Mouse (Mus musculus) embryonic stem cell, embryonic (primary cell): ENCODE results near the gene Spns3.

ENCODE experiments used
- CTCF ChIA-PET, 4 experiments: fragments of 300-600 bp in 2 of 4; fragments of 350-600 bp in 2 of 4; sonication (Branson Sonifier 250); formaldehyde crosslinking; loops; one replicate each; lab custom pipeline; 2022; ENCODE audit warnings: inconsistent platforms in 2 of 4; lab: Charles Lee
- POLR2A ChIA-PET, 4 experiments: fragments of 300-600 bp in 2 of 4; fragments of 350-600 bp in 2 of 4; sonication (Branson Sonifier 250); formaldehyde crosslinking; loops; one replicate each; lab custom pipeline; 2022; ENCODE audit warnings: antibody characterized with exemption in 4 of 4, inconsistent platforms in 1 of 4; lab: Charles Lee

Gene Spns3

DNA sequence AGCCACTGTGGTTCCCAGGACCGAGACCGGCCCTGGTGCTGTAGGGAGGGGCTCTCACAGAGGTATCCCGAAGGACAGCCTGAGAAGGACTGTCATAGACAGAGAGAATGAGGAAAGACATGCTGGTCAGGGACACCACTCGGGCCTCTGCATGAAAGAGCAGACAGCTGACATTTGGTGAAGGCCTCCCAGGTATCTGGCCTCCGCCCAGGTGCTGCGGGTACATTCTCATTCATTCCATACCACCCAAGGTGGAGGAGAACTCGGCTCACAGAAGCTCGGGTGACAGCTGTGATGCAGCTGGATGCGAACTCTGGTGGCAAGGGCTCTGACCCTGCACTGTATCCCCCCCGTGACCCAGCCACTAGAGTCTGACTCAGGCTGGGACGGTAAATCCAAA, 64.3 kb downstream of the Spns3 start:
- CTCF ChIA-PET, result no interaction called here
- POLR2A ChIA-PET, result interaction anchor here in 1 of 4 experiments (0.9 to 2.5 kb wide), 2 partner anchors 12 to 33 kb away, joined by 3 to 6 read pairs; no protein-coding TSS in a partner anchor

DNA sequence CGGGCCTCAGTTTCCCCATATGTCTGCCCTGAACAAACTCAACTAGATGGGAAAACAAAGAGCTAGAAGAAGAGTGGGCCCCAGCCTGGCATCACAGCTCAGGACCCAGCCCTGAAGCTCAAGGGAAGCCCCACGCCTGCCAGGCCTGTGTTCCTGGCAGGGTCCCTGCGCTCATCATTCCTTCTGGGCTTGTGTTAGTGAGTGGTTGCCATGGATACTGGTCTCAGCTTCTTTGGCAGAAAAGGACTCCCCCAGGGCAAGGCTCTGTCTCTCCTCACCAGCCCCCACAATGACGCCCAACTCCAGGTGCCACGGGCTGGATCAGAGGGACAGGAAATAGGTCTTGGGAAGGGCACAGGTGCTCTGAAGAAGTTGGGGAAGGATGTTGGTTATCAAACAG, 65.1 kb downstream of the Spns3 start:
- ChIA-PET CTCF (interaction anchor here in 1 of 4 experiments (0.6 kb wide), 1 partner anchor 252 kb away, joined by 6 read pairs; no protein-coding TSS in a partner anchor), POLR2A (interaction anchor here in 1 of 4 experiments (0.9 kb wide), 1 partner anchor 13 kb away, joined by 3 read pairs; no protein-coding TSS in a partner anchor)

DNA sequence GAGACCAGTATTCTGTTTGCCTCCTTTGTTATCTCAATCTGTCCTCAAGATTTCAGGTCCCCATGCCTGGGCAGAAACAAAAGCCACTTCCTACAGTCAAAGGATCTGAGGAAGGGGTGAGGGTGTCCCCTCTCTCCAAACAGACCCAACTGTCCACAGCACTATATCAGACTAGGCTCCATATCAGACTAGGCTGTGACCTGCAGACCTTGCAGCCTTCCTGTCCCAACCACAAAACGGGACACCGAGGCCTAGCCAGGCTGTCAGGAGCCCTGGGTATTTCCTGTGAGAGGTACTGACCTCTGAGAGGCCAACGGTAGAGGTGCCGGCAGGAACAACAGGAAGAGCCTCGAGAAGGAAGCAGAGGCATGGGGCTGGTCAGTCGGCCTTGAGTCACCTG, 65.8 kb downstream of the Spns3 start:
- ChIA-PET POLR2A (no interaction called here), CTCF (interaction anchor here in 1 of 4 experiments (0.6 kb wide), 1 partner anchor 253 kb away, joined by 6 read pairs; no protein-coding TSS in a partner anchor)

DNA sequence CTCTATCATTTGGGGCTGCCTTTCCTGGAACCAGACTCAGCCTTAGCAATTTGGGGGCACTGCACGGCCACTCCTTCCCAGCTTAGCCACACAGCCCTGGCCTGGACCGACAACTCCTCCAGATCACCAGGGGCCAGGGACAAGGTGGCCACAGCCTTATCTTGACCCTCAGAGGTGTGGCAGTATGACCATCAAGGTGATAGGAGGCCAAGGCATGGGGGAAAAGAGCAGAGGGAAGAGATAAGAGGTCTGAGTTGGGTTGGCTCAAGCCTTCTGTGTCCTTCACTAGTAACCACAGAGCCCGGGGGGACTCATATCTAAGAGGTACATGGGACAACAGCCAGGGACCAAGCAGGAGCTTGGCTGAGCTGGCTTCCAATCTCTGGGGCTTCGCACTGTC, 68.4 kb downstream of the Spns3 start:
- CTCF ChIA-PET, result interaction anchor here in 1 of 4 experiments (0.7 kb wide), 1 partner anchor 22 kb away, joined by 3 read pairs; no protein-coding TSS in a partner anchor
- POLR2A ChIA-PET, result interaction anchor here in 1 of 4 experiments (1.3 to 1.6 kb wide), 2 partner anchors 15 to 27 kb away, joined by 3 read pairs; no protein-coding TSS in a partner anchor

DNA sequence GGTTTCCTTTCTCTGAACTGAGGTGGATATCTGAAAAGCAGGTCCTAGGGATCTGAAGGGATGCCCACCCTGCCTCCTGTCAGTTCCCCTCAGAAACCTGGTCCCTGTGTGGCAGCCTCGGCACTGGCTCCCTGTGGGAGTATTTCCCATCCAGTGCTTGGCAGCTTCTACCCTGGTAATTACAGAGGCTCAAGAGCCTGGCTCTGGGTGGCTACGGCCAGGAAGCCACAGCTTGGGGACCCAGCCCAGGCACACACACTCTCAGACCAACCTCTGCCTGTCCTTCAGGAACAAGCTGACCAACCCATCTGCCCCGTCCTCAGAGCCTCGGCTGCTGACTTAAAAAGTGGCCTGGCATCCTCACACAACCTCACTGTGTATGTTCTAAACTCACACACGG, 69.0 kb downstream of the Spns3 start:
- ChIA-PET CTCF (interaction anchor here in 3 of 4 experiments (0.6 to 1.4 kb wide), 3 partner anchors 9 to 139 kb away, joined by 3 to 6 read pairs (median 3); partner anchors contain the start of gene Spns2 (in 1 of the 3)), POLR2A (interaction anchor here in 2 of 4 experiments (0.9 to 1.7 kb wide), 6 partner anchors 8 to 29 kb away, joined by 3 to 7 read pairs (median 4); partner anchors contain the start of gene Spns2 (in 1 of the 2))

DNA sequence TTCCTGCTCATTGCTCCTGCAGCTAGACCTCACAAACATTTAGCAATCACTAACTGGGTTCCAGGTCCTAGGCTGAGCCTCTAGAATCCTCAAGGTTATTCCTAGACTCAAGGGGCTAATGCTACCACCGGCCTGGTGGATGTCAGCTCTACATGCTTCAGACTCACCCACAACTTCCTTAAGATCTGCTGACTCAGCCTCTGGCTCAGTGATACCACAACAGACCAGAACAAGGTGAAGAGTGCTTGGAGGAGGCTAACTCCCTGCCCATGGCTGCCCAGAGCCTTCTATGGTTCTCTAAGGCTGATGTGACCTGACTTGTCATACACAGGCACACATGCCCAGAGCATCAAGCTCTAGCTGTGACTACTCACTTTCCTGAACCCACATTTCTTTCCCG, 70.8 kb downstream of the Spns3 start:
- POLR2A ChIA-PET, result interaction anchor here in 1 of 4 experiments (2.4 kb wide), 1 partner anchor 9 kb away, joined by 6 read pairs; no protein-coding TSS in a partner anchor
- CTCF ChIA-PET, result no interaction called here

DNA sequence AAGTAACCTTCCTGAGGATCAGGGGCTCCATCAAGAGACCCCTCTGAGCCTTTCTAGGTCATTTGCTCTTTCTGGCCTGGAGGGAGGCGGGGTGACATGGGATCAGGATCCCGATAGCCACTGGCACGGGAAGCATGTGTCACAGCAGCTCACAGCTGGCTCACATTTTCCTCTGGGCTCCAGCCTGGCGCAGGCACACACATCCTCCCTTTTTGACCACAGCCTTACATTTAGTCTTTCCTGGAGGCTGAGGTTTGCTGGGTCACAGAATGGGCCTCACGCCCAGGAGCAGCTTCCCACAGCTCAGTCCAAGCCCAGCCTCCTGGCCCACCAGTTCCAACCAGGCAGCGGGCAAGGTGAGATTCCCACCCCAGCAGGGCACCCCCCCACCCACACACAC, 72.1 kb downstream of the Spns3 start:
- ChIA-PET CTCF (interaction anchor here in 1 of 4 experiments (0.8 kb wide), 1 partner anchor 31 kb away, joined by 3 read pairs; no protein-coding TSS in a partner anchor), POLR2A (interaction anchor here in 3 of 4 experiments (0.6 to 3.0 kb wide), 6 partner anchors 11 to 160 kb away, joined by 3 to 16 read pairs (median 4); partner anchors contain the start of gene Spns2 (in 1 of the 3))

DNA sequence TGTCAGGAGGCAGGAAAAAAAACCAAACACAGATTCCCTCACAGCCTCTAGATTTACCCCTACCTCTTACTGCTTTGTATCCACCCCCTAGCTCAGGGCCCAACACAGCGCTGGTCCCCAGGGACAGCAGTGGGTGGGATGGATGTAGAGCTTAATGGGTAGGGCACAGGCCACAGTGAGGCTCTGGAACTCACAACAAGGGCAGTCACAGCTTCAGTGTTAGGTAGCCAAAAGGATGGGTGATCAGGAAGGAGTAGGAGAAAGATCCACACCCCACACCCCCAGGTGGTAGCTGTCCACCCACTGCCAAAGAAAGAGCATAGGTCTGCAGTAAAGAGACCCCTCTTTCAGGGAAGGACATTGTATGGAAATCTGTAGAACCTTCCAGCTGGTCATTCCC, 72.7 kb downstream of the Spns3 start:
- ChIA-PET POLR2A (interaction anchor here in 2 of 4 experiments (0.7 to 3.0 kb wide), 5 partner anchors 10 to 59 kb away, joined by 3 to 16 read pairs (median 6); partner anchors contain the start of gene Spns2 (in 1 of the 2)), CTCF (interaction anchor here in 1 of 4 experiments (0.8 kb wide), 1 partner anchor 30 kb away, joined by 3 read pairs; no protein-coding TSS in a partner anchor)

DNA sequence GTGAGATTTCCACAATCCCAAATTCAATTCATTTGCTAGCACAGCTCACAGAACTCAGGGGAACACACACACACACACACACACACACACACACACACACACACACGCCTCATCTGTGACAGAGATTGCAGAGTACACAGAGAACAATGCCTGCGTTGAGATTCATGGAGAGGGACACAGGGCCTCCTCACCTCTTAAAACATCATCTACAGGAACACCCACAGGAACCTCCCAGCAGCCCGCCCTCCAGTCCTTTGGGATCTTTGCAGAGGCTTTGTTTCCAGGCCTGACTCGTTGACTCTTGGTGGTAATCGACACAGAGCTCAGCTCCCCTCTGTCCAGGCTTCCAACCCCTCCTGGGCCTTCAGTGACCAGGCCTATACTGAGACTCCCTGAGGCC, 73.1 kb downstream of the Spns3 start:
- ChIA-PET POLR2A (interaction anchor here in 2 of 4 experiments (0.7 to 3.0 kb wide), 6 partner anchors 10 to 59 kb away, joined by 3 to 16 read pairs (median 6); partner anchors contain the start of gene Spns2 (in 1 of the 2)), CTCF (interaction anchor here in 2 of 4 experiments (0.6 kb wide), 2 partner anchors 137 to 582 kb away, joined by 3 to 6 read pairs; no protein-coding TSS in a partner anchor)

DNA sequence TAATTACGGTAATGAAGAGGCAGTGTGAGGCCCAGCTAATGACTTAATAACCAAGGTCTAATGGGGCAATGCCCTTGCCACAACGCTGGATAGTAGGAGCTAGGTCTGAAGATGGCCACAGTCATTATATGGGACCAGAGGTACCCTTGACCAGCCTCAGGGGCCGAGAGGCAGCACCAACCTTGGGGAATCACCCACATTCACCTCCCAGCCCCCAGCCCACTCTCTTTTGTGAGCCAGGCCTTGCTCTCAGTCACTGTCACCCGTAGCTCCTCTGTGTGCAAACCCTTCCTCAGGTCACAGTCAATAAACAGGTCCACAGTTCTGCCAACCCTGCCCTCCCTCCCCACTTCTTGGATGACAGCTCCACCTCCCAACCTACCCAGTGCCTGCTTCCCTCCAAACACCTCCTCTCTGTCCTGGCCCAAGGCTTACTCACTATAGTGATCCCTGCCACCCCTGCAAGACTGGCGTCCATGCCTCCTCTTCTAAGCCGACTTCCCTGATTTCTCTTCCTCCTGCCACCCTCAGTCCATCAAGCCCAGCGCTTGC, 74.2 kb downstream of the Spns3 start:
- CTCF ChIA-PET, result interaction anchor here in 1 of 4 experiments (1.1 kb wide), 1 partner anchor 17 kb away, joined by 3 read pairs; no protein-coding TSS in a partner anchor
- POLR2A ChIA-PET, result interaction anchor here in 2 of 4 experiments (0.6 to 3.0 kb wide), 5 partner anchors 9 to 93 kb away, joined by 3 to 16 read pairs (median 6); partner anchors contain the start of gene Spns2 (in 1 of the 2)

DNA sequence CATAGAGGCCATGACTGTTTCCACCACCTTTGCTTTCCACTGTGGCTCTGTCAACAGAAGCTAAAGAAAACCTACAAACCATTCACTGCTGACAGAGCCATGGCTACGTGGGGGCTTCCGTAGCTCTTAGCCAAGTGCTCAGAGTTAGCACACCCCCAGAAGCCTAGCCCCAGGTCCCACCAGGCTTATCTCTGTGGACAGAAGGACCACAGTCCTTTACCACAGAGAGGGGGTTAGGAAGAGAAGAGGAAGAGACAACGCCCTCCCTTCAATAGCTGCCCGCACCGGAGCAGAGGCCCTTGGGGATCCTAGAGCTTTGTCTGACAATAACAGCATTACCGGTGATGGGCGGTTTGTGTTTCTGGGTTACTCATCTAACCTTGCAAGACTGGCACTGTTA, 74.9 kb downstream of the Spns3 start:
- CTCF ChIA-PET, result no interaction called here

DNA sequence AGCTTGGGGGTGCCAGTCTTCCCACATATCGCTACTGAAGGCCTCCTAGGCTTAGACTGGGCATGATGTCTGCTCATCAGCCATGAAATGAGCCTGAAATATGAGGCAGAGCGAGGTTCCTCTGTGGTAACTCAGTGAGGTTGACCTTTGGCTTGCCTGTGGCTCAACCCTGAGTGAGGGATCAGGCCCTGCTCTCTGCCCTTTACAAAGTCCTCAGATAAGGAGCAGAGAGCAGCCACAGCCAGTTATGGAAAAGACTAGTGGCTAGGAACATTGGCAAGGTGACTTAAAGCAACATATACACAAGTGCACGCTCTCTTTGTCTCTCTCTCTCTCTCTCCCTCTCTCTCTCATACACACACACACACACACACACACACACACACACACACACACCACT, 75.4 kb downstream of the Spns3 start:
- ChIA-PET POLR2A (interaction anchor here in 2 of 4 experiments (0.7 to 1.2 kb wide), 3 partner anchors 35 to 67 kb away, joined by 3 to 5 read pairs (median 3); no protein-coding TSS in a partner anchor), CTCF (no interaction called here)

More for the DNA sequence above, 74.9 kb downstream of the Spns3 start:
- POLR2A ChIA-PET, result interaction anchor here in 3 of 4 experiments (0.6 to 1.9 kb wide), 5 partner anchors 22 to 92 kb away, joined by 3 to 10 read pairs (median 3); no protein-coding TSS in a partner anchor

DNA sequence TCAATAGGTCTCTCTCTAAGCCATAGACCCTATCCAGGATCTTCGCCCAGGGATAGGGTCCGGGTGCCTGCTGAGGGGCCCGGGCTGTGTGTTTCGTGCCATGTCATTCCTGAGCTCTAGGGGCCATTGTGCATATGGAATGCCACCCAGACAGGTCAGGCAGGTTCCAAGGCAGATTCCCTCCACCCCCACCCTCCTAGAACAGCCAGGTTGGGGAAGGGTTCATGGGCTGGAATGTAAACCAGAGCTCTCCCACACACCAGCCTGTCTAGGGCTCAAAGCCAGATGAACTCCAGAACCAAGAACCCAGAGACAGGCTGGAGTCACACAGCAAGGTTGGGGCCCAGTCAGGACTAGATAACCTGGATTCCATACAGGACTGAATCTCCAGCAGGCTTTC, 76.8 kb downstream of the Spns3 start:
- POLR2A ChIA-PET, result interaction anchor here in 2 of 4 experiments (0.7 to 1.0 kb wide), 4 partner anchors 9 to 374 kb away, joined by 3 to 4 read pairs (median 4); no protein-coding TSS in a partner anchor

DNA sequence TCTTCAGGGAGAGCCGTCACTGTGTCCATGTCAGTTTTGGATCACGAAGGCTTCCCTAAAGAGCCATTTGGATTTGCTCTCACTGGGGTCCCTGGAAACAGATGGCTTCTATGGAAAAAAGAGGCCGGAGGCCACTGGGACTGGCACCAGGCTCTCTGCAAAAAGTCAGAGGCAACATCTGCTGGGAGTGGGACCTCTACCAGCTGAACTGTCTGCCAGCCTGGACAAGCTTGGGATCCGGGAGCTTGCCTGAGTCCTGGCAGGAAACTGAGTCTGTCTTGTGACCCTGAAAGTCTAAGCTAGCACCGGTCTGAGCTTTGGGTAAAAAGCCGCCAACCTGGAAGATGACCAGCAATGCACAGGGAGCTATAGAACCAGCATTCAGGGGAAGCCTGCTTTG, 78.9 kb downstream of the Spns3 start:
- POLR2A ChIA-PET, result interaction anchor here in 3 of 4 experiments (0.5 to 2.8 kb wide), 8 partner anchors 8 to 115 kb away, joined by 3 to 8 read pairs (median 3); partner anchors contain the start of gene Spns2 (in 1 of the 3)
- CTCF ChIA-PET, result interaction anchor here in 2 of 4 experiments (0.8 to 1.6 kb wide), 2 partner anchors 24 to 82 kb away, joined by 5 read pairs; no protein-coding TSS in a partner anchor

More for the DNA sequence above, 76.8 kb downstream of the Spns3 start:
- CTCF ChIA-PET, result no interaction called here

DNA sequence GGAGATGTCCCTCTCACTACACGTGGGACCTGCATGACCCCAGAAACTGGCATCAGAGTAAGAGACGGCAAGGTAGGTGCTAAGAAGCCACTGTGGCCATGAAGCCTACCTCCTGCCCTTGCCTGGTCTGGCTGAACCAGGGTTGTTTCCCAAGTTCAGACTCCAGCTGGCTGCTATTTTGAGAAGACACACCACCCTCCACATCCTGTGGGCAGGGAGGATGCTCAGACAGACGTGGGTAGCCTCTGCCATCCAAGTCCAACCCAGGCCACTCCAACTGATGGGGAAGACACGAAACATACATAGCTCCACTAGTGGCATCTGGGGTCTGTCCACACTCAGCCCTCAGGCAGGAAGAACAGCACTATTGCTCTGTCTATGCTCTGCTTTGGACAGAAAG, 80.3 kb downstream of the Spns3 start:
- ChIA-PET POLR2A (interaction anchor here in 2 of 4 experiments (1.2 to 2.8 kb wide), 4 partner anchors 11 to 28 kb away, joined by 3 to 8 read pairs (median 3); no protein-coding TSS in a partner anchor), CTCF (interaction anchor here in 1 of 4 experiments (0.8 kb wide), 1 partner anchor 20 kb away, joined by 6 read pairs; the partner anchor contains the start of gene Spns2)

DNA sequence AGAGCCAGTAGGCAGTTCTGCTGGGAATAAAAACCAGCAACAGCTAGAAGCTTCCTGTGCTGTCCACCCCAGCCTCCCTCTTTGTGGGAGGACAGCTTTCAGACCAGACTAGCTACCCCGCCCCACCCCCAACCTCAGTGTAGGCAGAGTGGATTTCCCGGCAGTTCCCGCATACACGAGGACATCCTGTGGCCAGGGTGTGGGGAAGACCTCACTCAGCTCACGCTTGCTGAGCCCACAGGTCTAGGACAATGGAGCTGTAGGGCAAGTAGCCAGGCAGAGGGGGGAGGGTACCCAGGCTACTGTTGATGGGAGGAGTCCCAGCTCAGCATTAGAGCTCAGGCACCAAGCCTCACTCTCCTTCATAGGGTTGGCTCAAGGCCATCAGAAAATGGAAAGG, 81.1 kb downstream of the Spns3 start:
- CTCF ChIA-PET, result interaction anchor here in 2 of 4 experiments (0.8 to 1.2 kb wide), 2 partner anchors 20 to 21 kb away, joined by 4 to 6 read pairs; partner anchors contain the start of gene Spns2 (in 2 of the 2)
- POLR2A ChIA-PET, result interaction anchor here in 2 of 4 experiments (0.9 to 4.4 kb wide), 7 partner anchors 8 to 29 kb away, joined by 3 to 16 read pairs (median 4); partner anchors contain the start of gene Spns2 (in 1 of the 2)

DNA sequence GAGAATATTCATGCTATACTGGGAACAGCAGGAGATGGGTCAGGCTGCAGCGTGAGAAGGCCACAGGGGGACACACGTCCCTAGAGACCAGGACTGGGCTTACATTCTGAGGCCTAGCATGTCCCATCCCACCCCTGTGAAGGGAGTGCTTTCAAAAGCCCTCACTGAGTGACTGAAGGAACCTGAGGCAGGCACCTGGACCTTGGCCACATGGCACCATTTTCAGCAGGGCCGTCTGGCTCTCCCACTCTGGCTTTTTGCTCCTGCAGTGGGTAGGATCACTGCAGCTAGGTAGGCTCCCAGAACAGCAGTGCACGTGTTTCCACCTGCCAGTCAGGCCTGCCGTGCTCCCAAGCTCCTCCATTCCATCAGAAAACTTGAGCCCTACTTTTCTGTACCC, 81.8 kb downstream of the Spns3 start:
- ChIA-PET CTCF (interaction anchor here in 1 of 4 experiments (1.2 kb wide), 1 partner anchor 21 kb away, joined by 4 read pairs; the partner anchor contains the start of gene Spns2), POLR2A (interaction anchor here in 2 of 4 experiments (0.6 to 4.4 kb wide), 7 partner anchors 9 to 34 kb away, joined by 3 to 16 read pairs (median 4); partner anchors contain the start of genes Ggt6 (in 1 of the 2) and Spns2 (in 1 of the 2))
